Mouse (Mus musculus): Measurements from ENCODE around the gene Hspb7. TPM values are rescaled to one million over a fixed set of nuclear protein-coding genes. Genes with fewer than 3 reads are reported as not detected.
A peak's percentile ranks its signal among the peaks of the same experiment; 100 is the strongest.

Gene Hspb7
- polyA plus RNA-seq (2012; ENCODE audit: insufficient read depth, insufficient read length, missing spikeins): not detected in 2 replicates

DNA sequence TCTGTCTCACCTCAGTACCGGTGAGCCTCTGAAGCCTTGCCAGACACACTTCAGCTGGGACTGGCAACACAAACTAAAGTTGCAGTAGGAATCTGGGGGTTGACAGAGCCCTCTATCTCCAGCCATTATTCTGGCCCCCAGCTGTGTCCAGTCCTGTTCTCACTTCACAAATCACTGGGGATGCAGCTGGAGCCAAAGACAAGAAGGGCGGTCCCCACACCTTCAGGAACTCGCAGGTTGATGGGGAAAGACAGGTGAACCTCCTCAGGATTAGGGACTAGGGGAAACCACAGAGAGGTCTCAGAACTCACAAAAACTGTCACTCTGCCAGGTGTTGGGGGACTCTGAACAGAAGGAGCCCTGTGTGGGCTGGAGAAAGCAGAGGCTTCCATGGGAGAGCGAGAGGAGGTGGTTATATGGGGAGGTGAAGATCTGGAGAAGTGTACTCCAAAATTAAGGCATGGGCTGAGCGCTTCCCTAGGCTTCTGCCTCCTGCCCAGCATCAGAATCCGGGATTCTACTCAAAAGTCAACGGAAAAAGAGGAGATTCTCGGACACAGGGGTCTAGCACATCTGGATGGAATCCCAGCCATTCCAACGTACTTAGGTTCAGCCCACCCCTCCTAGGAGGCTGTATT, at the start of gene Hspb7:
TSS of gene Hspb7 (plus strand) at position 588 of the 638 bp plus-strand sequence.
- no peak for TF ChIP-seq POLR2A (IDR thresholded peaks at IDR 0.05; ENCODE audit: borderline replicate concordance, low read depth, low read length)
- no peak for TF ChIP-seq CTCF (IDR thresholded peaks at IDR 0.05; ENCODE audit: low read depth, low read length)
- 0 out of 2 replicates have a peak within 1 kb of the TSS, but pooled peaks have one; percentile 3 for H3K4me3 ChIP-seq (ENCODE audit: insufficient read depth, low read length)
- H3K4me1 ChIP-seq (ENCODE audit: control insufficient read depth, insufficient read depth, low read length): peaks cover 36% of the 10 kb centered on the region
- peak within 1 kb of the TSS; percentile 76 for H3K27ac ChIP-seq (ENCODE audit: insufficient read depth, low read depth, low read length)

GRCm38 (mm10) chr4:141372426-141372825, 48.2 kb upstream of the Hspb7 start:
- H3K27ac ChIP-seq (ENCODE audit: insufficient read depth, low read depth, low read length): no peak overlapping the region
- no peak overlapping the region for H3K4me3 ChIP-seq (ENCODE audit: insufficient read depth, low read length)
- no peaks in the 10 kb centered on the region for H3K4me1 ChIP-seq (ENCODE audit: control insufficient read depth, insufficient read depth, low read length)
- TF ChIP-seq POLR2A (IDR thresholded peaks at IDR 0.05; ENCODE audit: borderline replicate concordance, low read depth, low read length): no peak
- no peak for TF ChIP-seq CTCF (IDR thresholded peaks at IDR 0.05; ENCODE audit: low read depth, low read length)

DNA sequence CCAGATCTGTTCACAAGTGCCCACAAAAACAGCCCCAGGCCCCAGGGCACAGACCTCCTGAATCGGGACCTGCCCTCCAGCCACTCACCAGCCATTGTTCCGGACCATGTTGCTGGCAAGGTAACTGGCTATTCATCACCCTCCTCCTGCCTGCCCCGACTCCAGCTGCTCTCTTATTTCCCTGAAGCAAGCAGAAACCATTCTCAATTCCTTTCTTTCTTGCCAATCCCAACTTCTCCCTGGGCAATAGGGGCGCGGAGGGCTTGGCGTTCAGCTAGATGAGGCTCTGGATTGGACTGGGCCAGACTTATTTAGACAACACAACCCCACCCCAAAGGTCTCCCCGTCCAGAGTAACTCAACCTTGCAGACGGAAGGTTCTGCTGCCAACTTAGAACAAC, 40.9 kb upstream of the Hspb7 start:
- H3K4me1 ChIP-seq (ENCODE audit: control insufficient read depth, insufficient read depth, low read length): no peaks in the 10 kb centered on the region
- no peak overlapping the region for H3K27ac ChIP-seq (ENCODE audit: insufficient read depth, low read depth, low read length)
- TF ChIP-seq POLR2A (IDR thresholded peaks at IDR 0.05; ENCODE audit: borderline replicate concordance, low read depth, low read length) (no peak), CTCF (IDR thresholded peaks at IDR 0.05; ENCODE audit: low read depth, low read length) (no peak)
- no peak overlapping the region for H3K4me3 ChIP-seq (ENCODE audit: insufficient read depth, low read length)

- Histone ChIP-seq H3K4me1 (ENCODE audit: control insufficient read depth, insufficient read depth, low read length) (no peaks in the 10 kb centered on the region), H3K4me3 (ENCODE audit: insufficient read depth, low read length) (peak overlapping the region; percentile 26), H3K27ac (ENCODE audit: insufficient read depth, low read depth, low read length) (no peak overlapping the region)
- TF ChIP-seq POLR2A (IDR thresholded peaks at IDR 0.05; ENCODE audit: borderline replicate concordance, low read depth, low read length) (no peak), CTCF (IDR thresholded peaks at IDR 0.05; ENCODE audit: low read depth, low read length) (no peak)
Measured at GRCm38 (mm10) chr4:141382406-141382805, 38.2 kb upstream of the Hspb7 start.

GRCm38 (mm10) chr4:141385275-141385674, 35.3 kb upstream of the Hspb7 start:
- peak; percentile 70 for TF ChIP-seq CTCF (IDR thresholded peaks at IDR 0.05; ENCODE audit: low read depth, low read length)
- no peak for TF ChIP-seq POLR2A (IDR thresholded peaks at IDR 0.05; ENCODE audit: borderline replicate concordance, low read depth, low read length)
- Histone ChIP-seq H3K27ac (ENCODE audit: insufficient read depth, low read depth, low read length) (no peak overlapping the region), H3K4me1 (ENCODE audit: control insufficient read depth, insufficient read depth, low read length) (no peaks in the 10 kb centered on the region), H3K4me3 (ENCODE audit: insufficient read depth, low read length) (no peak overlapping the region)

DNA sequence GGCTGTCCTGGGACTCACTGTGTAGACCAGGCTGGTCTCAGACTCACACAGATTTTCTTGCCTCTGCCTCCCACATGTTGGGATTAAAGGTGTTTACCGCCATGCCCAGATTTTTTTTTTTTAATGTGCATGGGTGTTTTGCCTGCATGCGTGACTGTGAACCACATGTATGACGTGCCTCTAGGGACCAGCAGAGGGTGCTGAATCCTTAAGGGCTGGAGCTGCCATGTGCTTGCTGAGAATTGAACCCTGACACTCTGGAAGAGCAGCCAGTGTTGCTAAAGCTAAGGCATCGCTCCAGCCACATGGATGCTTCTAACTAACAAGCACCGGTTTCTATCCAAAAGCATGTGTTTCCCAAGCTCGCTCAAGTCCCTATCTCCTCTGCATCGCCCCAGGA, 34.4 kb upstream of the Hspb7 start:
- Histone ChIP-seq H3K4me1 (ENCODE audit: control insufficient read depth, insufficient read depth, low read length) (no peaks in the 10 kb centered on the region), H3K4me3 (ENCODE audit: insufficient read depth, low read length) (no peak overlapping the region), H3K27ac (ENCODE audit: insufficient read depth, low read depth, low read length) (no peak overlapping the region)
- no peak for TF ChIP-seq CTCF (IDR thresholded peaks at IDR 0.05; ENCODE audit: low read depth, low read length)
- TF ChIP-seq POLR2A (IDR thresholded peaks at IDR 0.05; ENCODE audit: borderline replicate concordance, low read depth, low read length): no peak

GRCm38 (mm10) chr4:141387093-141387784, 33.3 kb upstream of the Hspb7 start:
- Histone ChIP-seq H3K4me1 (ENCODE audit: control insufficient read depth, insufficient read depth, low read length) (no peaks in the 10 kb centered on the region), H3K27ac (ENCODE audit: insufficient read depth, low read depth, low read length) (no peak overlapping the region)
- TF ChIP-seq CTCF (IDR thresholded peaks at IDR 0.05; ENCODE audit: low read depth, low read length) (peak; percentile 77), POLR2A (IDR thresholded peaks at IDR 0.05; ENCODE audit: borderline replicate concordance, low read depth, low read length) (no peak)

GRCm38 (mm10) chr4:141387933-141388332, 32.6 kb upstream of the Hspb7 start:
- Histone ChIP-seq H3K4me1 (ENCODE audit: control insufficient read depth, insufficient read depth, low read length) (no peaks in the 10 kb centered on the region), H3K4me3 (ENCODE audit: insufficient read depth, low read length) (no peak overlapping the region), H3K27ac (ENCODE audit: insufficient read depth, low read depth, low read length) (no peak overlapping the region)
- TF ChIP-seq POLR2A (IDR thresholded peaks at IDR 0.05; ENCODE audit: borderline replicate concordance, low read depth, low read length) (no peak), CTCF (IDR thresholded peaks at IDR 0.05; ENCODE audit: low read depth, low read length) (no peak)

More at GRCm38 (mm10) chr4:141387093-141387784, 33.3 kb upstream of the Hspb7 start:
- H3K4me3 ChIP-seq (ENCODE audit: insufficient read depth, low read length): no peak overlapping the region

DNA sequence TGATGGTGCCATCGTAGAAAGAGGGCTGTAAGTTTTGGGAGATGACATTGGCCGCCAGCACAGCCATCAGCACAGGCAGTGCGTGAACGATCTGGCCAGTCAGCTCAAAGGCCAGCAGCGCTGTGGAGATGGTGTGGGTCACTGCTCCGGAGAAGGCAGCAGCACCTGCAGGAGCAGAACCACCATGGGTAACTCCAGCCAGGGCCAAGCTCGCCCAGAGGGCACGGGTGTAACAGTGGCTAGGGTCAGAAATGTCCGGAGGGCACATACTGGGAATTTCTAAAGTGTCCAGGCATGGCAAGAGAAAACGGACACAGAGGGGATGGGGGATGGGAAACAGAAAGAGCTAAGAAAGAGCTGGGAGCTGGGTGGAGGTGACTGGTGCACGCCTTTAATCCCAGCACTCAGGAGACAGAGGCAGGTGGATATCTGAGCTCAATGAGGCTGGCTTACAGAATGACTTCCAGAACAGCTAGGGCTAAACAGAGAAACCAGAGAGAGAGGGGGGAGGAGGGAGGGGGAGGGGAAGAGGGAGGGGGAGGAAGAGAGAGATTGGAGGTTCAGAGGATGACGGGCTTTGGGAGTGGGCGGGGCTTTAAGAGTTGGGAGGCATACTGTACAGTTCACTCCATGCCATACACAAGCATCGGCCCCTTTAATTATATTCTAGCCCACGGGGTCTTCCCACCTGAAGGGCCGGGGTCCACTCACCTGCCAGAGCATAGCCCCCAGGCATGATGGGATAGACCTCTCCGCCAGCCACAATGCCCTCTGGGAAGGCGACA, 31.0 kb upstream of the Hspb7 start:
- no peaks in the 10 kb centered on the region for H3K4me1 ChIP-seq (ENCODE audit: control insufficient read depth, insufficient read depth, low read length)
- no peak overlapping the region for H3K27ac ChIP-seq (ENCODE audit: insufficient read depth, low read depth, low read length)
- no peak overlapping the region for H3K4me3 ChIP-seq (ENCODE audit: insufficient read depth, low read length)
- TF ChIP-seq CTCF (IDR thresholded peaks at IDR 0.05; ENCODE audit: low read depth, low read length): no peak
- TF ChIP-seq POLR2A (IDR thresholded peaks at IDR 0.05; ENCODE audit: borderline replicate concordance, low read depth, low read length): no peak

All from bone marrow macrophage, adult 2 months (primary cell).